Mouse (Mus musculus): ENCODE data around the gene Itgb1bp2. TPM values are rescaled to one million over a fixed set of nuclear protein-coding genes. Genes with fewer than 3 reads are reported as not detected.
"Not testable (repeated sequence)": the region's sequence is repeated elsewhere in the genome, so short reads cannot be mapped to it uniquely, and the experiment has no call there.

Itgb1bp2 gene
- polyA plus RNA-seq, 1 experiment from 2014 or later: 1.2 TPM

GRCm38 (mm10) chrX:101451591-101451990 lies 2.7 kb downstream of the Itgb1bp2 start:
- no peak overlapping the region for H3K9ac ChIP-seq
- no peak for ATAC-seq
- H3K4me1 ChIP-seq: no peaks in the 10 kb centered on the region
- H3K4me3 ChIP-seq: no peak overlapping the region
- H3K27ac ChIP-seq: no peak overlapping the region
- H3K36me3 ChIP-seq: peaks cover 59% of the 10 kb centered on the region
- H3K27me3 ChIP-seq (replicated peaks): no peaks in the 10 kb centered on the region
- 69% methylated on average over 3 of the region's 3 CpGs for WGBS (ENCODE audit: insufficient replicate concordance)
- H3K4me2 ChIP-seq: no peak overlapping the region
- H3K9me3 ChIP-seq (replicated peaks): no peaks in the 10 kb centered on the region

GRCm38 (mm10) chrX:101472202-101472601 lies 23.3 kb downstream of the Itgb1bp2 start:
- no peak overlapping the region for H3K4me2 ChIP-seq
- 80% methylated on average over 4 of the region's 4 CpGs for WGBS (ENCODE audit: insufficient replicate concordance)
- no peak overlapping the region for H3K9ac ChIP-seq
- H3K4me1 ChIP-seq: no peaks in the 10 kb centered on the region
- H3K27ac ChIP-seq: no peak overlapping the region
- no peaks in the 10 kb centered on the region for H3K27me3 ChIP-seq (replicated peaks)
- ATAC-seq: no peak
- no peak overlapping the region for H3K4me3 ChIP-seq
- H3K9me3 ChIP-seq (replicated peaks): no peaks in the 10 kb centered on the region
- H3K36me3 ChIP-seq: peaks cover 35% of the 10 kb centered on the region

DNA sequence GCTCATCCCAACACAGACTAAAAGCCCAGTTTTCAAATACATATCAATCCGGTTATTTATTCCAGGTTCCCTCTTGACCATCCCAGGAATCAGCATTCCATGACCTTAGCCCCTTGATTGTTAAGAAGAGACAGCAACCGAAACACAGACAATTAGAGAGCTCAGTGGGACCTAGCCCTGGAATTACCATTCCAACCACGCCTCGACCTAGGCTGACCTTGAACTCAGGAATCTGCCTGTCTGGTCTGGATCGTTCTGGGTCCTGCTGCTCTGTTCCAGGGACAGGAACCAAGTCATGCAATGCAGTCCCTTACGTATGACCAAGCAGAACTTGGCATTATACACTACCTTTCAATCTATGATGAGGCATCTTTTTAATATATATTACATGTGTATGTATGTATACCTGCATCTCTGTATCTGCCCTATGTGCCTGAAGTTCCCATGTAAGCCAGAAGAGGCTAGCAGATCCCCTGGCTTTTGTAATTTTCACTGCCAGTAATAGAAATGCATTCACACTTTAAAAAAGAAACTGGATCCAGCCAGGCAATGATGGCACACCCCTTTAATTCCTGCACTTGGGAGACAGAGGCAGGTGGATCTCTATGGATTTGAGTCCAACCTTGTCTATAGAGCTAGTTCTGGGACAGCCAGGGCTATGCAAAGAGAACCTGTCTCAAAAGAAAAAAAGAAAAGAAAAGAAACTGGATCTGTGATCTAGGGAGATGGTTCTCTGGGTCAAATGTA lies 32.9 kb downstream of the Itgb1bp2 start:
- 79% methylated on average over 6 of the region's 6 CpGs for WGBS (ENCODE audit: insufficient replicate concordance)
- Histone ChIP-seq H3K4me3 (no peak overlapping the region), H3K27me3 (replicated peaks) (no peaks in the 10 kb centered on the region), H3K4me1 (no peaks in the 10 kb centered on the region), H3K9me3 (replicated peaks) (no peaks in the 10 kb centered on the region), H3K27ac (no peak overlapping the region), H3K4me2 (no peak overlapping the region), H3K36me3 (peaks cover 8% of the 10 kb centered on the region; the same call in 1 of the 2 replicates), H3K9ac (no peak overlapping the region)
- ATAC-seq: no peak

GRCm38 (mm10) chrX:101486487-101487152 lies 37.7 kb downstream of the Itgb1bp2 start:
- H3K9ac ChIP-seq; H3K27me3 ChIP-seq (replicated peaks); H3K4me3 ChIP-seq; H3K9me3 ChIP-seq (replicated peaks); H3K4me1 ChIP-seq; H3K4me2 ChIP-seq; H3K36me3 ChIP-seq; ATAC-seq; H3K27ac ChIP-seq: not testable (repeated sequence)
- WGBS (ENCODE audit: insufficient replicate concordance): 28% methylated on average over 12 of the region's 12 CpGs

Other genes starting within 250 kb of the Itgb1bp2 start
- gene Snx12, start 226.5 kb upstream of the Itgb1bp2 start, polyA plus RNA-seq (2016; fragmentation: Nextera tagmentation; extraction: Ambion mirVana): 22.0 and 23.0 TPM in 2 replicates
- 1.2 and 1.4 TPM in 2 replicates for gene Foxo4, start 194.6 kb upstream of the Itgb1bp2 start, polyA plus RNA-seq (2016; fragmentation: Nextera tagmentation; extraction: Ambion mirVana)
- gene Gm614, start 185.1 kb upstream of the Itgb1bp2 start, polyA plus RNA-seq (2016; fragmentation: Nextera tagmentation; extraction: Ambion mirVana): not detected in 2 replicates
- 11.9 and 12.2 TPM in 2 replicates for gene Il2rg, start 180.8 kb upstream of the Itgb1bp2 start, polyA plus RNA-seq (2016; fragmentation: Nextera tagmentation; extraction: Ambion mirVana)
- gene Gm20489, start 180.1 kb upstream of the Itgb1bp2 start, polyA plus RNA-seq (2016; fragmentation: Nextera tagmentation; extraction: Ambion mirVana): not detected in 2 replicates
- gene Med12, start 175.1 kb upstream of the Itgb1bp2 start, polyA plus RNA-seq (2016; fragmentation: Nextera tagmentation; extraction: Ambion mirVana): 24.8 and 28.5 TPM in 2 replicates
- gene Nlgn3, start 149.9 kb upstream of the Itgb1bp2 start, polyA plus RNA-seq (2016; fragmentation: Nextera tagmentation; extraction: Ambion mirVana): 0.08 and 0.20 TPM in 2 replicates
- gene Gjb1, start 72.7 kb upstream of the Itgb1bp2 start, polyA plus RNA-seq (2016; fragmentation: Nextera tagmentation; extraction: Ambion mirVana): 39.3 and 40.7 TPM in 2 replicates
- 9.4 and 10.9 TPM in 2 replicates for gene Zmym3, start 28.2 kb upstream of the Itgb1bp2 start, polyA plus RNA-seq (2016; fragmentation: Nextera tagmentation; extraction: Ambion mirVana)
- gene Nono, start 19.8 kb upstream of the Itgb1bp2 start, polyA plus RNA-seq (2016; fragmentation: Nextera tagmentation; extraction: Ambion mirVana): 193 and 200 TPM in 2 replicates
- gene Taf1, start 83.6 kb downstream of the Itgb1bp2 start, polyA plus RNA-seq (2016; fragmentation: Nextera tagmentation; extraction: Ambion mirVana): 11.7 and 13.9 TPM in 2 replicates
- gene Ogt, start 191.0 kb downstream of the Itgb1bp2 start, polyA plus RNA-seq (2016; fragmentation: Nextera tagmentation; extraction: Ambion mirVana): 67.4 and 68.9 TPM in 2 replicates